Mouse (Mus musculus): ENCODE measurements around the gene Gm3327.
"Not testable (repeated sequence)": the region's sequence is repeated elsewhere in the genome, so short reads cannot be mapped to it uniquely, and the experiment has no call there.

Gene Gm3327

DNA sequence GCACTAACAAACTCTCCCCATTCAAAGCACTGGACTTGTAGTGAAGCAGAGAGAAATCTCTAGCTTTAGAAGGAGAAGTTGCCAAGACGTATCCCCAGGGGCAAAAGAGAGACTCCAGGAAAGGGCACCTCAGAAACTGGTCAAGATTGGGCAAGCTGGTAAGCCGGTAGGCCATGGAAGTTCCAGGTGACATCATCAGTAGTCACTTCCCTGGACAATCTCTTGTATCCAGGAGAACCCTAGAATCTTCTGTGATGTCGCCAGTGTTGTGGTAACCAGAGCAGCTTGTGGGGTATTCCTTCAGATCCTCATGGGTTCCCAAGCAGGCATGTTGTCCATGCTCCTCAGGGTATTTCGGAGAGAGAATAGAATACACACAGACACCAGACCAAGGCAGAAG is at the start of gene Gm3327:
TSS of gene Gm3327 (plus strand) at position 301 of the 400 bp plus-strand sequence.
- not testable (repeated sequence) for DNase-seq (ENCODE audit: low spot score in 2 of 2)

GRCm38 (mm10) chr14:44077785-44078341 is 45.8 kb upstream of the Gm3327 start:
- not testable (repeated sequence) for DNase-seq (ENCODE audit: low spot score in 2 of 2)

GRCm38 (mm10) chr14:44086588-44086987 is 37.1 kb upstream of the Gm3327 start:
- DNase-seq (ENCODE audit: low spot score in 2 of 2): not testable (repeated sequence)

GRCm38 (mm10) chr14:44087535-44087934 is 36.1 kb upstream of the Gm3327 start:
- DNase-seq (ENCODE audit: low spot score in 2 of 2): not testable (repeated sequence)

- not testable (repeated sequence) for DNase-seq (ENCODE audit: low spot score in 2 of 2)
Measured at GRCm38 (mm10) chr14:44091524-44091923, 32.1 kb upstream of the Gm3327 start.

- DNase-seq (ENCODE audit: low spot score in 2 of 2): not testable (repeated sequence)
Measured at GRCm38 (mm10) chr14:44094445-44094844, 29.2 kb upstream of the Gm3327 start.

DNA sequence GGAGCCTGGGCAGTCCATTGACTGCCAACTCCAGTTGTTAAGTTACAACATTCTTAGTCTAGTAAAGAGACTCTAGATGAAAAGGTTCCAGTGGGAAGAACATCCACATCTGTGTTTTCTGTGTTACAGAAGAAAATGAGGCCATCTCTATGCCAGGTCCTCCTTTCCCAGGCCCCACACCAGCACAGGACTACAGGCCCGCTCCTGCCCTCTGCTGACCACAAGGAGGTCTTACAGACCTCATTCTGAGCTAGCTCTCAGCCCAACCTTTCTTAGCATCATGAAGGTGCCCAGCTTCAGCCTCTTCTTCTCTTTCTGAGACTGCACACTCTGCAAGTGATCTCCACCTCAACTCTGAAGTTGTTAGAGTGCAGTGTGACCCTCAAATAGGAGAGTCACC is 23.6 kb upstream of the Gm3327 start:
- not testable (repeated sequence) for DNase-seq (ENCODE audit: low spot score in 2 of 2)

- DNase-seq (ENCODE audit: low spot score in 2 of 2): not testable (repeated sequence)
Measured at GRCm38 (mm10) chr14:44102354-44102753, 21.3 kb upstream of the Gm3327 start, which contains the start of gene Ear2. Gene Ear2, plus strand, starts transcription at chr14:44102654.

DNA sequence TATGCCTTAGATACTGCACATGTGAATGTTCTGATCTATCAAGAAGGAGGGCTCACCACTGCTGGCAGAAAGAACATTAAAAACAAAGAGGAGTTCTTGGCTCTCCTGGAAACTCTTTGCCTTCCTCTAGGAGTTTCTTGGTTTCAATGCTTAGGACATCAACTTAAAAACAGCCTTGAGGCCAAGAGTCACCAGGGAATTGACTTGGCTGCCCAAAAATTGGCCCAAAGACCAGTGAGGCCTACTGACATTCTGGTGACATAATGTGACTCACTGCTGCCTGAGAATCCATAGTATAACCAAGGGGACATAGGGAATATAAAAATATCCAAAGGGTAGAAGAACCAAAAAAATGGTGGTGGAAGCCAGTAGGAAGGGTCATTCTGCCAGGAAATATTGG is 12.7 kb upstream of the Gm3327 start:
- DNase-seq (ENCODE audit: low spot score in 2 of 2): no peak
